Mouse (Mus musculus) heart, embryonic 14.5 days (tissue): ENCODE measurements around the gene Onecut1. TPM values are rescaled to one million over a fixed set of nuclear protein-coding genes. Genes with fewer than 3 reads are reported as not detected.

Source experiments
- ATAC-seq: fragments of 200-750 bp; cut with Nextera tagmentation; 2 replicates; pipeline ENCODE4 v1.8.0; 2017; ENCODE audit warnings: low read depth, moderate TSS enrichment; ENCODE audit not compliant: insufficient number of reproducible peaks, insufficient read depth, low FRiP score
- H3K27ac ChIP-seq, 2 experiments: fragments of 200-500 bp in 1 of 2; fragments of 300-500 bp in 1 of 2; sonication (generic) in 1 of 2; replicated peaks in 1 of 2; 2 replicates each; pipeline ENCODE4 v1.5.1; 2012 to 2014; ENCODE audit warnings: low read depth in 2 of 2, low read length in 2 of 2, control low read depth in 1 of 2, mild to moderate bottlenecking in 1 of 2, mixed read lengths in 1 of 2; ENCODE audit not compliant: control insufficient read depth in 1 of 2, insufficient read depth in 1 of 2
- H3K27me3 ChIP-seq: fragments of 300-500 bp; sonication (generic); 2 replicates; pipeline ENCODE4 v1.6.1; 2014; ENCODE audit warnings: mild to moderate bottlenecking, low read length, control low read depth; ENCODE audit not compliant: control insufficient read depth, insufficient read depth
- H3K36me3 ChIP-seq: fragments of 300-500 bp; sonication (generic); 2 replicates; pipeline ENCODE4 v1.6.1; 2014; ENCODE audit warnings: mild to moderate bottlenecking, control low read depth, low read length, mixed read lengths; ENCODE audit not compliant: control insufficient read depth, insufficient read depth
- H3K4me1 ChIP-seq, 2 experiments: fragments of 200-500 bp in 1 of 2; fragments of 300-500 bp in 1 of 2; sonication (generic) in 1 of 2; 2 replicates each; pipeline ENCODE4 v1.6.1; 2012 to 2014; ENCODE audit warnings: low read length in 2 of 2, control low read depth in 1 of 2, mixed read lengths in 1 of 2; ENCODE audit not compliant: control insufficient read depth in 2 of 2, insufficient read depth in 2 of 2
- H3K4me2 ChIP-seq: fragments of 300-500 bp; sonication (generic); 2 replicates; pipeline ENCODE4 v1.6.1; 2014; ENCODE audit warnings: mild to moderate bottlenecking, low read length
- H3K4me3 ChIP-seq, 2 experiments: fragments of 200-500 bp in 1 of 2; fragments of 300-500 bp in 1 of 2; sonication (generic) in 1 of 2; 2 replicates each; pipeline ENCODE4 v1.5.1; 2012 to 2014; ENCODE audit warnings: low read length in 2 of 2, mild to moderate bottlenecking in 2 of 2, control low read depth in 1 of 2, low read depth in 1 of 2, moderate library complexity in 1 of 2; ENCODE audit not compliant: control insufficient read depth in 1 of 2, insufficient read depth in 1 of 2
- H3K9ac ChIP-seq: fragments of 300-500 bp; sonication (generic); 2 replicates; pipeline ENCODE4 v1.6.1; 2014; ENCODE audit warnings: mild to moderate bottlenecking, low read length
- H3K9me3 ChIP-seq: fragments of 300-500 bp; sonication (generic); 2 replicates; pipeline ENCODE4 v1.6.1; 2016; ENCODE audit warnings: low read length, control low read depth; ENCODE audit not compliant: control insufficient read depth
- WGBS: fragments of 180-500 bp; shearing (Covaris S2); extraction: QIAGEN DNeasy Blood & Tissue Kit; methylation state at CpG from one replicate; pipeline ENCODE4 v1.1.7; 2014; 5-methylcytosine and 5-hydroxymethylcytosine counted together
- polyA plus RNA-seq: library from polyadenylated mRNA; unstranded; fragments of >200 nt; fragmentation: Nextera tagmentation; extraction: Ambion mirVana; gene quantifications from 2 replicates; pipeline ENCODE4 v1.2.1, GENCODE M21; 2014

Gene Onecut1
- polyA plus RNA-seq, 1 experiment from 2014 or later = not detected

- WGBS = 1% methylated on average over 36 of the region's 36 CpGs
- Histone ChIP-seq H3K36me3 (no peaks in the 10 kb centered on the region), H3K27me3 (peaks cover 100% of the 10 kb centered on the region), H3K4me3 (peak overlapping the region in 1 of 2 experiments; percentile 50; a peak in 2 of 4 replicates), H3K4me1 (peaks cover 7 to 24% of the 10 kb centered on the region in 2 experiments; a peak in 3 of 4 replicates), H3K9ac (no peak overlapping the region), H3K4me2 (peak overlapping the region; percentile 98), H3K9me3 (no peaks in the 10 kb centered on the region), H3K27ac (no peak overlapping the region)
- ATAC-seq = no peak
Measured at GRCm38 (mm10) chr9:74863655-74864443, 2.1 kb downstream of the Onecut1 start.

- WGBS = 3% methylated on average over 14 of the region's 14 CpGs
- Histone ChIP-seq H3K27me3 (peaks cover 97% of the 10 kb centered on the region), H3K4me3 (no peak overlapping the region), H3K27ac (no peak overlapping the region), H3K9me3 (no peaks in the 10 kb centered on the region), H3K4me1 (peaks cover 7 to 24% of the 10 kb centered on the region in 2 experiments; a peak in 3 of 4 replicates), H3K36me3 (no peaks in the 10 kb centered on the region), H3K9ac (no peak overlapping the region), H3K4me2 (no peak overlapping the region)
- ATAC-seq = no peak
Measured at GRCm38 (mm10) chr9:74864471-74864870, 2.8 kb downstream of the Onecut1 start.

GRCm38 (mm10) chr9:74866596-74867313 is 5.0 kb downstream of the Onecut1 start:
- Histone ChIP-seq H3K9ac (no peak overlapping the region), H3K4me3 (no peak overlapping the region), H3K4me2 (no peak overlapping the region), H3K36me3 (no peaks in the 10 kb centered on the region), H3K9me3 (no peaks in the 10 kb centered on the region), H3K27me3 (peaks cover 94% of the 10 kb centered on the region), H3K4me1 (peaks cover 4 to 14% of the 10 kb centered on the region in 2 experiments; a peak in 2 of 4 replicates), H3K27ac (no peak overlapping the region)
- ATAC-seq = no peak
- 10% methylated on average over 27 of the region's 27 CpGs for WGBS

GRCm38 (mm10) chr9:74867641-74868205 is 6.0 kb downstream of the Onecut1 start:
- H3K4me2 ChIP-seq = no peak overlapping the region
- peaks cover 4 to 9% of the 10 kb centered on the region in 2 experiments; a peak in 2 of 4 replicates for H3K4me1 ChIP-seq
- H3K9ac ChIP-seq = no peak overlapping the region
- 9% methylated on average over 15 of the region's 15 CpGs for WGBS
- H3K9me3 ChIP-seq = no peaks in the 10 kb centered on the region
- H3K4me3 ChIP-seq = no peak overlapping the region
- peaks cover 87% of the 10 kb centered on the region for H3K27me3 ChIP-seq
- no peak overlapping the region for H3K27ac ChIP-seq
- no peaks in the 10 kb centered on the region for H3K36me3 ChIP-seq
- ATAC-seq = no peak

- H3K4me2 ChIP-seq = no peak overlapping the region
- WGBS = 10% methylated on average over 22 of the region's 22 CpGs
- no peak overlapping the region for H3K4me3 ChIP-seq
- no peak for ATAC-seq
- peaks cover 80% of the 10 kb centered on the region for H3K27me3 ChIP-seq
- no peaks in the 10 kb centered on the region for H3K36me3 ChIP-seq
- H3K4me1 ChIP-seq = peaks cover 0 to 2% of the 10 kb centered on the region in 2 experiments; a peak in 1 of 4 replicates
- H3K9me3 ChIP-seq = no peaks in the 10 kb centered on the region
- H3K9ac ChIP-seq = no peak overlapping the region
- H3K27ac ChIP-seq = no peak overlapping the region
Measured at GRCm38 (mm10) chr9:74868336-74868950, 6.7 kb downstream of the Onecut1 start.

GRCm38 (mm10) chr9:74870960-74871688 is 9.4 kb downstream of the Onecut1 start:
- Histone ChIP-seq H3K4me1 (no peaks in the 10 kb centered on the region), H3K9me3 (no peaks in the 10 kb centered on the region), H3K4me3 (no peak overlapping the region), H3K27me3 (peaks cover 67% of the 10 kb centered on the region), H3K9ac (no peak overlapping the region), H3K4me2 (no peak overlapping the region), H3K36me3 (no peaks in the 10 kb centered on the region), H3K27ac (no peak overlapping the region)
- WGBS = 22% methylated on average over 13 of the region's 13 CpGs
- no peak for ATAC-seq

GRCm38 (mm10) chr9:74876328-74876727 is 14.6 kb downstream of the Onecut1 start:
- Histone ChIP-seq H3K27me3 (peaks cover 20% of the 10 kb centered on the region), H3K4me1 (no peaks in the 10 kb centered on the region), H3K36me3 (no peaks in the 10 kb centered on the region), H3K4me3 (no peak overlapping the region), H3K9ac (no peak overlapping the region), H3K4me2 (no peak overlapping the region), H3K27ac (no peak overlapping the region), H3K9me3 (no peaks in the 10 kb centered on the region)
- ATAC-seq = no peak
- 68% methylated on average over 6 of the region's 6 CpGs for WGBS
